ENCODE assay signal across 11 mouse cellular contexts in genomic region chr15:26779129-26779528, GRCm38 (mm10).
"Had no signal": no experiment of that assay in that cellular context is flagged by ENCODE, and none has a peak within 500 bp of the region (broad histone marks: within the 10 kb centered on the region; RNA-seq: fewer than 3 reads in every experiment).

No protein-coding gene starts in this region.

- H3K9ac ChIP-seq: liver, embryonic 14.5 days; lung, embryonic 14.5 days; midbrain, embryonic 13.5 days; stomach, embryonic 15.5 days had no signal

- H3K27me3 ChIP-seq: midbrain, embryonic 13.5 days; stomach, embryonic 15.5 days had no signal

- H3K4me1 ChIP-seq: limb, embryonic 10.5 days; midbrain, embryonic 13.5 days; stomach, embryonic 15.5 days had no signal

- H3K36me3 ChIP-seq: limb, embryonic 10.5 days; midbrain, embryonic 13.5 days; stomach, embryonic 15.5 days had no signal

- ATAC-seq: inflammation-experienced regulatory T-cells, adult 6 months; intestine, postnatal 0 days; midbrain, embryonic 13.5 days had no signal

- DNase-seq: lung, embryonic 14.5 days; right cerebral cortex, postnatal 14 days; thymus, adult 2 months; thymus, postnatal 25 days had no signal

- H3K9me3 ChIP-seq: limb, embryonic 10.5 days; midbrain, embryonic 13.5 days; stomach, embryonic 15.5 days had no signal

- H3K4me3 ChIP-seq: left cerebral cortex, adult 2 months; limb, embryonic 10.5 days; midbrain, embryonic 13.5 days; stomach, embryonic 15.5 days had no signal

- H3K27ac ChIP-seq: left cerebral cortex, adult 2 months; limb, embryonic 10.5 days; liver, embryonic 14.5 days; midbrain, embryonic 13.5 days; stomach, embryonic 15.5 days had no signal

- H3K4me2 ChIP-seq: lung, embryonic 14.5 days; midbrain, embryonic 13.5 days; stomach, embryonic 15.5 days had no signal
